Mouse (Mus musculus) cerebellum, adult (tissue): ENCODE measurements around the gene Folr1.
A peak's percentile ranks its signal among the peaks of the same experiment; 100 is the strongest.

ENCODE experiments used
- ATAC-seq: cut with Nextera tagmentation; 2 replicates; pipeline ENCODE4 v1.9.2; 2017; ENCODE audit warnings: mild to moderate bottlenecking, moderate library complexity, mixed read lengths; ENCODE audit not compliant: insufficient number of reproducible peaks, low FRiP score, low TSS enrichment

Gene Folr1

DNA sequence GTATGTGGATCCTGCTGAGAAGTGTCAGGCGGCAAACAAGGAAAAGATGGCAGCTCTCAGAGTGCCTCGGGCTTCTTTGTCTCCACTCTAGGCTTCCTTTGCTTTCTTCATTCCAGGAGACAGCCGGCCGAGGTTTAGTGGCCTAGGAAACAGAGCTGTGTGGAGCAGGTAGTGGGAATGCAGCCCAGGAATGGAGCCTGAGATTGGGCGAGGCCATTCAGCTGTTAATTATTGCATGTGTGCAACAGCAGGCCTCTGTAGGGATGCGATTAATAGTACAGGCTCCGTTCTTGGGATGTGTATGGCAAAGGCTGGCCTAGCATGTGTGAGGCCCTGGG lies 1.5 kb downstream of the Folr1 start:
- no peak for ATAC-seq

DNA sequence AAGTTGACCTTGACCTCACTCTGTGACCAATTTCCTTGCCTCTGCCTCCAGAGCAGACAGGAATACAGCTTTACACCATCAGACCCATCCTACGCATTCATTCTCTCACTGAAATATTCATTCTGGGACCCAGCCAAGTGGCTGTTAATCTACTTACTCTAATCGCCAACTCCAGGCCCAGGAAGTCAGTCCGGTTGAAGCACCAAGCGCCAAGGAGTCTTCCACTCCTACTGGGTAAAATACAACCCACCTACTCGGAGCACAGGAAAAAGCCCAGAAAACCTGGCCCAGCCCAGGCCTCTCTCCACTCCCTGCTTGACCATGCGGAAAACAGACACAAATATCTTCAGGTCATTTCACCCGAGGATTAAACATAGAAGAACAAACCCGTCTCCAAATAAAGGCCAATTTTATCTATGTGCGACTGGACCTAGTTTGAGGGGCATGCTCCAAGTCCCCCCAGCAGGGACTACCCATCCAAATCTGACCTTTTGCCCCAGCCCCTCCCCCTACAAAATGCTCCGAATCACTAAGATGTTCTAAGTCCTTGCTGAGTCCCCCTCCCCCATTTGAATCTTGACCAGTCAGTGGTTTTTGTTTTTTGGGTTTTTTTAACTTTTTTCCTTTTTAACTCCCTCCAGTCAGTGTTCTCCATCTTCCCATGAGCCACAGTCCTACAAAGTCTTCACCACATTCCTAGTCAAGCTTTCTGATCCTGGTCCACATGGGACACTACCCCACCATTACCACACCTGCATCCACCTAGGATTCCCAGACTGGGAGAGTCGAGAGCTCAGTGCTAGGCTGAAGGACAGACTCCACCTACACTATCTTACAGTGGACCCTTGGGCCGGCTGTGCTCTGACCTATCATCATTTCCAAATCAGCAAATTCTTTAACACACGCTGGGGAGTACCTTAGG lies 2.1 kb downstream of the Folr1 start:
- no peak for ATAC-seq

DNA sequence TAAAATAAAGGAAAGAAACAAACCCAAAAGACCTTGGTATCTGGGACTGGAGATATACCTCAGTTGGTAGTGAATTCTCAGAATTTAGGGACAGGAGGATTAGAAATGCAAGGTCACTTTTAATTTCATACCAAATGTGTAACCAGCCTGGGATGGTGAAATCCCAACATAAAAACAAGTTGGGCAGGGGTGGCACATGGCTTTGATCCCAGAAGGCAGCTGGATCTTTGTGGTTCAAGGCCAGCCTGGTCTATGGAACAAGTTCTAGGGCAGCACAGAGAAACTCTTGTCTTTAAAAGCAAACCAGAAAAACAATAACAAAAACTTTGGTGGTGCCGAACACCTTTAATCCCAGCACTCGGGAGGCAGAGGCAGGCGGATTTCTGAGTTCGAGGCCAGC lies 3.1 kb downstream of the Folr1 start:
- ATAC-seq: no peak

- ATAC-seq: no peak
These were observed 3.9 kb downstream of the Folr1 start for GRCm38 (mm10) chr7:101866491-101867265.

- no peak for ATAC-seq
These were observed 7.2 kb downstream of the Folr1 start, which contains the start of gene Anapc15 for GRCm38 (mm10) chr7:101863415-101863814. Gene Anapc15, plus strand, starts transcription at chr7:101863715.

DNA sequence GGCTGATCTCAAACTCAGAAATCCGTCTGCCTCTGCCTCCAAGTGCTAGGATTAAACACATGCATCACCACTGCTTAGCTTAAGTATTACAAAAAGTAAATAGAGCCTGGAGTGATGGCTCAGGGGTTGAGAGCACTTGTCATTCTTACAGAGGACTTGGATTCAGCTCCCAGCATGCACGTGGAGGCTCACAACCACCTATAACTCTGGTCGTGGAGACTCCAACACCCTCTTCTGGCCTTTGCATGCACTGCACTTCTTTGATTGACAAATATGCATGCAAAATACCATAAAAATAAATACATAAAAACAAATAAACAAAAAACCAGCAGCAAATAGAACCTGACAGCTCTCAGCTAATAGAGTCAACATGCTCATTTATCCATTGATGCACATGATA lies 8.3 kb downstream of the Folr1 start:
- no peak for ATAC-seq

GRCm38 (mm10) chr7:101860978-101861377 lies 9.6 kb downstream of the Folr1 start:
- ATAC-seq: no peak

DNA sequence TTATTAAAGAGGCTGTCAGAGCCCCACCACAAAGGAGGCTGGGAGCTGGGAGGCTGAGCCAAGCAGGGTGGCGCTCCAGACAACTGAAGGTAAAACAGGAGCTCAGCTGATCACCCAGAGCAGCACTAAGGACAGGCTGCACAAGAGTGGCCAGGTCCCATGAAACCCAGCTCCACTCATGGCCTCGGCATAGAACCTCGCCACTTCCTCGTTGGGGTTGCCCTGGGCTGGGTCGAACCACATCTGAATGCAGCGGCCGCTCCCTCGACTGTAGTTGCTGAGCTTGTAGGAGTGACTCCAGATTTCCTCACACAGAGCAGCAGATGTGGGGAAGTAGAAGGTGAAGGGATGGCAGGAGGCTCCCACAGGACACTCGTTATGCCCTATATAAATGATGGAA lies 12.2 kb downstream of the Folr1 start:
- no peak for ATAC-seq

- ATAC-seq: no peak
These were observed 13.5 kb downstream of the Folr1 start, which contains the start of gene Folr2 for GRCm38 (mm10) chr7:101857094-101857493. Gene Folr2, minus strand, starts transcription at chr7:101857194.

GRCm38 (mm10) chr7:101853816-101854215 lies 16.8 kb downstream of the Folr1 start:
- no peak for ATAC-seq

DNA sequence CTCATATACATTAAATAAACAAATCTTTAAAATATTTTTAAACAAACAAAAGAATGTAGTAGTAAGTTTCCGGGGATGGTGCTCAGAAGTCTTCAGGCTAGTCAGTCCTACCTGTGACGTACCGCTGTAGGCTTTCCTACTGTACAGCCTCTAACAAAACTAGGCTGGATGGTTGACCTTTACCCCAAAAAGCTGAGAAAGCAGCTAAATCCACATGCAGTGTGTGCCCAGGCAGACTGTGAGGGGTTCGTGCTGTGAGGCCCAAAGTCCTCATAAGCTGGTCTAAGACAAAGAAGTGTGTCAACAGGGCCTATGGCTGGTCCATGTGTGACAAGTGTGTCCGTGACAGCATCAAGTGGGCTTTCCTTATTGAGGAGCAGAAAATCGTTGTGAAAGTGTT lies 17.7 kb downstream of the Folr1 start:
- ATAC-seq: no peak

DNA sequence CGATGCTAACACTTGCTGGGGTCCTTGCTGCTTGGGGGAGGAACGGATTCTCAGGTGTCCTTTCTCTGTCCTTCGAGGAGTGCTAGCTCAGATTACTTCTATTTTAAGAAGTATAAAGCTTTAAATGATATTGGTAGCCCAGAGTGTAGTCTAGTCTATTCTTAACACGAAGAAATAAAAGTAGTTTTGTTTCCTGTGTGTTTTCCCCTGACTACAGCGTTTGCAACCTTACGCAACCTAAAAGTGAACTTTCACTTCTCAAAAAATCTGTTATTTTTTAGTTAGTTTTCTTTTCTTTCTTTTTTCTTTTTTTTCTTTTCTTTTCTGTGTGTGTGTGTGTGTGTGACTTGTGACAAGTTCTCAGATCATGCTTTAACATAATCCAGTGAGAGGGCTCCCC lies 18.9 kb downstream of the Folr1 start:
- no peak for ATAC-seq

GRCm38 (mm10) chr7:101847934-101848333 lies 22.7 kb downstream of the Folr1 start:
- ATAC-seq: no peak

DNA sequence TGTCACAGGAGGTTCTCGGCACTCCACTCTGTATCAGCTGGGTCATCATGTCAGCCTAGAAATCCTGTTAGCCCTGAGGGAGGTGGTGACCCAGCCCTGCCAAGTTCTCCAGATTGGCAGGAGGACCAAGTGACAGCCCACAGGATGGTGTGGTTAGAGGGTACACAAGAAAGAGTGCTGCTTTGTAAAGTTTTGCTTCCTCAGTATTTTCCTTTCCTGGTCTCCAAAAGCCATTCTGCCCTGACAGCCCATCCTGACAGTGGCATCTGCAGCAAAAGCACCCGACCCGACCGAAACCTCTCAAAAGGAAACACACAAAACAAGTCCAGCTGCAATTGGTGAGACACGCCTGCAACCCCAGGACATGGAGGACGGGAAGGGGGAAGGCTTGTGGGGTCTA lies 26.4 kb downstream of the Folr1 start:
- ATAC-seq: no peak

DNA sequence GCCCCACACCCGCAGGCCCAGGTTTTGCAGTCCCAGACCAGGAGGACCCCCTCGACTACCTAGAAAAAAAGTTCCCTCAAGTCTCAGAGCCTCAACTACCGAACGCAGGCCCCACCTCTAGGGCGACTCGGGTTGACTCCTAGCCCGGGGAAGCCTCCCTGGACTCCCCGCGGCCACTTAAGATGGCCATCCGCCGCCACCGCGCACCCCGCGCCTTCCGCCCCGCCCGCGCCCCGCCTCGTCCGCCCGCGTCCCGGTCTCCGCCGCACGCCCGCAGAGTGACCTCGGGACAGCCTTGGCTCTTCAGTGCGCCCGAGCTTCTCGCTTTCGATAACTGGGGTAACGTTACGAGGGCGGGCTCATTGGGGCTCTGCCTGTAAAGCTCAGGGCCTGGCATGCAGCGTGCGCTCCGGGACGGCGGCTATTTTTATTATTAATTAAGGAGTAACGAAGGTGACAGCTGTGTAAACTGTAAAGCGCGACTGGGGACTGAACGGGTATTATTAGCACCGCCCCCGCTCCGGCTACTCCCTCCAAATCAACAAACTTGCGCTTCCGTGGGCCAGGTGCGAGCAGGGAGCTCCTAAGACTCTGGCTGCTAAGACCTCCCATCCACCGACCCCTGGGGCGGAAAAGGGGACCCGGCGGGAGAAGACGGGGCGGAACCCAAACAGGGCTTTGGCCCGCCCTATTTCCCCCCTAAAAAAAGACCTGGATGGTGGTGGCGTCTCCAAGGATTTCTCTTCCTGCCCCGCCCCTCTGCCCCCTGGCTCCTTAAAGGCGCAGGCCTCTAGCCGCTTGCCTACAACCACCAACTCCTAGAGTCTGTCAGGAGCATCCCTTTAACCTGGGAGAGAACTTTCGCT lies 32.7 kb downstream of the Folr1 start, which contains the start of gene Inppl1:
Inppl1 (minus strand) TSS at position 624 of the 866 bp plus-strand sequence.
- peak; percentile 86 for ATAC-seq

- no peak for ATAC-seq
These were observed 33.4 kb downstream of the Folr1 start for GRCm38 (mm10) chr7:101837154-101837605.

DNA sequence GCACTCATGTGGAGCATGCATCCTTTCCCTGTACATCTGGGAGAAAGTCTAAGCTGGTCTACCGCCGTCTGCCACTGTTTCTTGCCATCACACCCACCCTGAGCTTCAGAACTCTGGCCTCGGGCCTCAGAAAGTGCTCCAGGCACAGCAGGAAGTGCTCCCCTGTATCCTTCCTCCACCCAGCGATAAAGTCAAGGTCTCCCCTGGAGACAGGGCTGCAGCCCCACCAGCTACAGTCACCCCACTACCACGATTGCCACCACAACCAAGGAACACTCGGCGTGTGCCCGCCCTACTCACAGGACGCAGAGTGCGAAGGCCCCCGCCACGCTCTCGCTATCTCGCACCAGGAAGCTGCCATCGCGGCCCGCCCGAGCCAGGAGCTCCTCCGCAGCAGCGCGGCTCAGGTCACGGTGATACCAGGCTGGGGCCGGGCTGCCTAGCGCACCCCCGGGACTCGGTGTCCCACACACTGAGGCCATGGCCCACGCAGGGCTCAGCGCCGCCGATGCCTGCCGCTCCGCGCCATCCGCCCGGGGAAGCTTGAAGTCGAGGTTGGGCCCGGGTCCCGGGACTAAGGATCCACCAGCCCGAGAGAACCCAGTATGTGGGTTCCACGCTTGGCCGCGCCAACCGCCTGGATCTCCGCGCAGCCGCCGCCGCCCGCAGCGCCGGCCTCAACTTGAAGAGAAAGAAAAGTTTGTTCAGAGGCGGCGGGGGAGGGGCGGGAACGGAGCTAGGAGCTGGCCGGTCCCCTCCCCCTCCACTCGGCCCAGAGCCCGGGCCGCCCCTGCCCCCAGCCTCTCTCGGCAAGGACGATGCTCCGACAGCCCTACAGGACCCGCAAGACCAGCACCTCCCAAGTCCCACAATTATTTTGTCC lies 34.1 kb downstream of the Folr1 start:
- ATAC-seq: no peak

GRCm38 (mm10) chr7:101835457-101836109 lies 35.0 kb downstream of the Folr1 start:
- no peak for ATAC-seq

GRCm38 (mm10) chr7:101834903-101835302 lies 35.7 kb downstream of the Folr1 start:
- no peak for ATAC-seq
